Mouse (Mus musculus): ENCODE measurements around the gene Sac3d1. TPM values are rescaled to one million over a fixed set of nuclear protein-coding genes. Genes with fewer than 3 reads are reported as not detected.
A peak's percentile ranks its signal among the peaks of the same experiment; 100 is the strongest.

Sac3d1 gene
- polyA plus RNA-seq, 1 experiment from 2014 or later = 57.5 TPM

DNA sequence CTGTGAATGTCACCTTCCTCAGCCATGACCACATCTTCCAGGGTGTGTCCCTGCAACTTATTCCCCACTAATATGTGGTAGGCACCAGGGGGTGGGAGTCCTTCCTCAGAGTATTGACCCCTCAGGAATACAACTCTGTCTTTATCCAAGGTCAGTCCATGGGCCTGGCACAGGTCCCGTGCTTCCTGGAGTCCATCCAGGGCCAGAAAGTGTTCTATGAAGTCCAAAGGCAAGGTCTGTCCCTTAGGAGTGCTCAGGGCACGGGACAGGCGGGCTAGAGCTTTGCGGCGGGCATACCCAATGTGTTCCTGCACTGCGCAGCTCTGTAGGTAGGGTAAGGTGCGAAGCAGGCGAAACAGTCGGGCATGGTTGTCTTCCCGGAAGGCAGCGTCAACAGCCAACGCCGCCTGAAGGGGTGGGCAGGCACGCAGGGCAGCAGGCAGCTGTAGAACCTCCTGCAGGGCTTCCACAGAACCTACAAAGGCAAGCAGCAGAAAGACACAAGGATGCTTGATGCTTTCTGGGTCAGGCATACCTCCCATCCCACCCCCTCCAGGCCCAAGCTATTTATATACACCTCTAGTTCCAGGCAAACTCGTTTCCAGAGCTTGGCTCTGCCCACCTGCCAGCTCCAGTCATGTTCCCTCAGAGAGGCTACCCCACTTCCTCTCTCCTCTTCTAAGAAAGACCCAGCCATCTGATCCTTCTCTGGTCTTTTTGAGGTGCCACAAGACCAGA lies 2.2 kb downstream of the Sac3d1 start:
- WGBS = 92% methylated on average over 15 of the region's 15 CpGs
- 0 out of 2 replicates have a peak overlapping the region, but pooled peaks have one; percentile 74 for H3K9ac ChIP-seq
- H3K27me3 ChIP-seq = no peaks in the 10 kb centered on the region
- H3K9me3 ChIP-seq = no peaks in the 10 kb centered on the region
- H3K4me3 ChIP-seq = peak overlapping the region; percentile 87; the same call in 1 of the 2 replicates
- peak overlapping the region; percentile 83 for H3K4me2 ChIP-seq
- H3K27ac ChIP-seq (replicated peaks) = no peak overlapping the region
- no peak for ATAC-seq (ENCODE audit: low FRiP score, low read depth)
- peaks cover 25% of the 10 kb centered on the region for H3K36me3 ChIP-seq
- H3K4me1 ChIP-seq (replicated peaks) = peaks cover 26% of the 10 kb centered on the region

- no peak overlapping the region for H3K4me3 ChIP-seq
- no peaks in the 10 kb centered on the region for H3K27me3 ChIP-seq
- no peak overlapping the region for H3K27ac ChIP-seq (replicated peaks)
- H3K9me3 ChIP-seq = no peaks in the 10 kb centered on the region
- no peak overlapping the region for H3K4me2 ChIP-seq
- peaks cover 14% of the 10 kb centered on the region for H3K4me1 ChIP-seq (replicated peaks)
- no peak overlapping the region for H3K9ac ChIP-seq
- WGBS = 55% methylated on average over 6 of the region's 6 CpGs
- H3K36me3 ChIP-seq = peaks cover 25% of the 10 kb centered on the region
- ATAC-seq (ENCODE audit: low FRiP score, low read depth) = no peak
Observed at GRCm38 (mm10) chr19:6113116-6113515, 5.3 kb downstream of the Sac3d1 start.

DNA sequence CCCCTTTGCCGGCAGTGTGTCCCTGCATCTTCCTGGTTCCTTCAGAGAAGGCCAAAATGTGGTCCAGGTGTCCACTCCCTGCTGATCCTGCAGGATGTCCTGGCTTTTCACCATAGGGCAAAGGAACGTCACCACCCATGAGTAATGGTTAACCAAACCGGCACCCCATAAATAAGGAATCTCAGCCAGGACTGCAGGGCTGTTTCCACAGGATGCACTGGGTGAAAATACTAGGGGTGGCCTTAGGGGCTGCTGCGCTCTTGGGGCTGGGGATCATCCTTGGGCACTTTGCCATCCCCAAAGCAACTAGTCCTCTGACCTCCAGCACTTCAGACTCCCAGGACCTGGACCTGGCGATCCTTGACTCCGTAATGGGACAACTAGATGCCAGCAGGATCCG lies 12.9 kb downstream of the Sac3d1 start, which contains the start of gene Naaladl1:
Gene Naaladl1 (plus strand): TSS at position 197 of the 400 bp plus-strand sequence.
- H3K4me2 ChIP-seq = no peak within 1 kb of the TSS
- no peaks in the 10 kb centered on the region for H3K27me3 ChIP-seq
- no peaks in the 10 kb centered on the region for H3K4me1 ChIP-seq (replicated peaks)
- H3K27ac ChIP-seq (replicated peaks) = no peak within 1 kb of the TSS
- H3K36me3 ChIP-seq = no peaks in the 10 kb centered on the region
- H3K4me3 ChIP-seq = no peak within 1 kb of the TSS
- no peak for ATAC-seq (ENCODE audit: low FRiP score, low read depth)
- 89% methylated on average over 7 of the region's 7 CpGs for WGBS
- no peak within 1 kb of the TSS for H3K9ac ChIP-seq
- no peaks in the 10 kb centered on the region for H3K9me3 ChIP-seq

GRCm38 (mm10) chr19:6104476-6104875 lies 14.0 kb downstream of the Sac3d1 start:
- WGBS = 86% methylated on average over 4 of the region's 4 CpGs
- no peaks in the 10 kb centered on the region for H3K27me3 ChIP-seq
- H3K4me3 ChIP-seq = no peak overlapping the region
- H3K36me3 ChIP-seq = no peaks in the 10 kb centered on the region
- ATAC-seq (ENCODE audit: low FRiP score, low read depth) = no peak
- no peak overlapping the region for H3K9ac ChIP-seq
- H3K4me1 ChIP-seq (replicated peaks) = no peaks in the 10 kb centered on the region
- no peak overlapping the region for H3K27ac ChIP-seq (replicated peaks)
- H3K4me2 ChIP-seq = no peak overlapping the region
- no peaks in the 10 kb centered on the region for H3K9me3 ChIP-seq

- ATAC-seq (ENCODE audit: low FRiP score, low read depth) = no peak
- 75% methylated on average over 6 of the region's 6 CpGs for WGBS
- Histone ChIP-seq H3K9me3 (no peaks in the 10 kb centered on the region), H3K4me2 (no peak overlapping the region), H3K36me3 (no peaks in the 10 kb centered on the region), H3K4me1 (replicated peaks) (no peaks in the 10 kb centered on the region), H3K27ac (replicated peaks) (no peak overlapping the region), H3K9ac (no peak overlapping the region), H3K4me3 (no peak overlapping the region), H3K27me3 (no peaks in the 10 kb centered on the region)
Observed at GRCm38 (mm10) chr19:6102169-6102853, 16.1 kb downstream of the Sac3d1 start.

DNA sequence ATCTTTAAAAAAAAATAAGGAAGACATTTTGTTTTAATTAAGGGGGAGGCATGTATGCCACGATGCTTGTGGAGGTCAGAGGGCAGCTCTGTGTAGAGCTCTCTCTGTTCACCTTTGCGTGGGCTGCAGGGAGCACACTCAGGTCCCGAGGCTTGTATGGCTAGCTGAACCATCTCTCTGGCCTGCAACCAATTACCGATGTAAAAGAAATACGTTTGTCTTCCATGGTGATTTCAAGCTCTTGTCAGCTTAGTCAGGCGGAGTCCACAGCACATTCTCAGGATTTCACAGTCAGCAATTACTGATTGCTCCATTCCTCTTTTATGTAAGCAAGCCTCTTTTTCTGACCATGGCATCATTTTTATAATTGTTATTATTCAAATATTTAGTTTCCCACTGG lies 17.3 kb downstream of the Sac3d1 start:
- WGBS = 61% methylated on average over 6 of the region's 6 CpGs
- Histone ChIP-seq H3K27ac (replicated peaks) (no peak overlapping the region), H3K4me2 (no peak overlapping the region), H3K4me3 (no peak overlapping the region), H3K4me1 (replicated peaks) (no peaks in the 10 kb centered on the region), H3K27me3 (no peaks in the 10 kb centered on the region), H3K9ac (no peak overlapping the region), H3K36me3 (no peaks in the 10 kb centered on the region), H3K9me3 (no peaks in the 10 kb centered on the region)
- no peak for ATAC-seq (ENCODE audit: low FRiP score, low read depth)

DNA sequence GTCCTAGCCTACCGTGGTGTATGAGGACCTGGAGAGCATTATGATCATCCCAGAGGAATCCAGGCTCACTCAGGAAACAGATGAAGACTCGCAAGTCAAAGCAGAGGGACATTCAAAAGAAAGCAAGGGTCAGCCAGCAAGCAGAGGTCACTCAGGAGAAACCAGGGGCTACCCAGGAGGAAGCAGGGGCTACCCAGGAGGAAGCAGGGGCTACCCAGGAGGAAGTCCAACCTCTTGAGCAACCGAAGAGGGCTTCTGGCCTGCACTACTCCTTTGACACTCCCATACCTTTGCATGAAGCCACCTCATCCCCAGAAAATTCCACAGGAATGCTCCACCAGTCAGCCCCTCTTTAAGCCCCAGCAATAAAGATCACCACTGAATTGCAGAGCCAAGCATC lies 20.6 kb downstream of the Sac3d1 start:
- H3K27ac ChIP-seq (replicated peaks) = no peak overlapping the region
- H3K9me3 ChIP-seq = no peaks in the 10 kb centered on the region
- H3K4me1 ChIP-seq (replicated peaks) = no peaks in the 10 kb centered on the region
- H3K36me3 ChIP-seq = no peaks in the 10 kb centered on the region
- H3K27me3 ChIP-seq = no peaks in the 10 kb centered on the region
- no peak overlapping the region for H3K9ac ChIP-seq
- ATAC-seq (ENCODE audit: low FRiP score, low read depth) = no peak
- 85% methylated on average over 3 of the region's 3 CpGs for WGBS
- no peak overlapping the region for H3K4me3 ChIP-seq
- no peak overlapping the region for H3K4me2 ChIP-seq

DNA sequence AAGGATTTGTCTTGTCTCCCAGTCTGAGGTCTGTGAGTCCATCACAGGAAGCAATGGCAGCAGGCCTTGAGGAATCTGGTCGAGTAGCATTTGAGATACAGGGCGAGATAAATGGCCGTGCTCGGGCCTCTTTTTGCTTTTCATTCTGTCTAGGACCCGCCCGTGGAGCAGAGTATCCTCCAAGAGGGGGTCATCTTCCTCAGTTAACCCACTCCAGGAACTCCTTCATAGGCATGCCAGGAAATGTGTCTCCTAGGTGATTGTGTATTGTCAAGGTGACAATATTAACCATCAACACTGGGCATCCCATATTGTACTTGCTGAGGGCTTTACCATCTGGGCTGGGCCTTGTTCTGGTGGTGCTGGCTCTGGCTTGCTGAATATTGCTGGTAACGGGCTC lies 24.3 kb downstream of the Sac3d1 start, which contains the start of gene AC131692.1:
Gene AC131692.1 (plus strand): TSS at position 301 of the 400 bp plus-strand sequence.
- Histone ChIP-seq H3K4me2 (no peak within 1 kb of the TSS), H3K27ac (replicated peaks) (no peak within 1 kb of the TSS), H3K9ac (no peak within 1 kb of the TSS), H3K36me3 (no peaks in the 10 kb centered on the region), H3K4me1 (replicated peaks) (no peaks in the 10 kb centered on the region), H3K27me3 (no peaks in the 10 kb centered on the region), H3K4me3 (no peak within 1 kb of the TSS), H3K9me3 (no peaks in the 10 kb centered on the region)
- WGBS = 92% methylated on average over 7 of the region's 7 CpGs
- ATAC-seq (ENCODE audit: low FRiP score, low read depth) = no peak

GRCm38 (mm10) chr19:6088841-6089240 lies 29.6 kb downstream of the Sac3d1 start:
- Histone ChIP-seq H3K4me2 (no peak overlapping the region), H3K4me3 (no peak overlapping the region), H3K4me1 (replicated peaks) (peaks cover 14% of the 10 kb centered on the region), H3K9ac (no peak overlapping the region), H3K27me3 (no peaks in the 10 kb centered on the region), H3K36me3 (no peaks in the 10 kb centered on the region), H3K27ac (replicated peaks) (no peak overlapping the region), H3K9me3 (no peaks in the 10 kb centered on the region)
- 91% methylated on average over 13 of the region's 13 CpGs for WGBS
- no peak for ATAC-seq (ENCODE audit: low FRiP score, low read depth)

- Histone ChIP-seq H3K9ac (no peak overlapping the region), H3K4me3 (peak overlapping the region; percentile 60), H3K27ac (replicated peaks) (no peak overlapping the region), H3K4me2 (peak overlapping the region; percentile 81), H3K9me3 (no peaks in the 10 kb centered on the region), H3K36me3 (peaks cover 20% of the 10 kb centered on the region), H3K4me1 (replicated peaks) (peaks cover 23% of the 10 kb centered on the region), H3K27me3 (no peaks in the 10 kb centered on the region)
- 2% methylated on average over 17 of the region's 17 CpGs for WGBS
- ATAC-seq (ENCODE audit: low FRiP score, low read depth) = peak; percentile 56; the same call in 1 of the 2 replicates
Observed at GRCm38 (mm10) chr19:6085417-6085879, 33.0 kb downstream of the Sac3d1 start.

- WGBS = under 1% methylated on average over 58 of the region's 58 CpGs
- Histone ChIP-seq H3K4me1 (replicated peaks) (peaks cover 23% of the 10 kb centered on the region), H3K36me3 (peaks cover 28% of the 10 kb centered on the region), H3K9ac (peak within 1 kb of the TSS; percentile 71), H3K9me3 (no peaks in the 10 kb centered on the region), H3K27me3 (no peaks in the 10 kb centered on the region), H3K4me3 (peak within 1 kb of the TSS; percentile 60), H3K4me2 (peak within 1 kb of the TSS; percentile 81), H3K27ac (replicated peaks) (peak within 1 kb of the TSS; percentile 56)
- peak; percentile 91 for ATAC-seq (ENCODE audit: low FRiP score, low read depth)
Observed at GRCm38 (mm10) chr19:6084478-6085248, 33.8 kb downstream of the Sac3d1 start, which contains the start of the genes Zfpl1 and Cdca5. TSS of gene Zfpl1 (minus strand) at chr19:6084956. TSS of gene Cdca5 (plus strand) at chr19:6084983.
